Mouse (Mus musculus): ENCODE measurements at regions not wholly inside any gene's neighbourhood (a gene's known extent, or its start where the extent isn't known, plus 50 kb on each side); places are given as distances from the start of the nearest gene placed in this dataset.

- TF ChIP-seq CTCF (conservative IDR thresholded peaks at IDR 0.05; ENCODE audit: insufficient read depth, insufficient read length, low read depth, low read length) (no peak), POLR2A (IDR thresholded peaks at IDR 0.05; ENCODE audit: low read depth, low read length) (no peak)
Measured at GRCm38 (mm10) chr7:70524744-70525143, 158.2 kb upstream of the Nr2f2 start.

All from kidney, adult 2 months (tissue).